In genomic region chr10:81135831-81136705, GRCm38 (mm10) we compare ENCODE assay signal across 8 mouse cellular contexts. TPM values are rescaled to one million over a fixed set of nuclear protein-coding genes. Genes with fewer than 3 reads are reported as not detected.
DNase-seq lines count a peak whose midpoint lies in the region; ATAC-seq and TF ChIP-seq lines count a peak whose summit lies in the region.

No protein-coding gene starts in this region.

- peak; percentile 52; the same call in 1 of the 2 replicates for TF ChIP-seq POLR2A in CH12.LX (IDR thresholded peaks at IDR 0.05; ENCODE audit: low read depth, low read length)
- peak; percentile 59; the same call in 1 of the 2 replicates for TF ChIP-seq POLR2A in lung, adult 2 months (IDR thresholded peaks at IDR 0.05; ENCODE audit: borderline replicate concordance, extremely low read depth, low read depth, low read length)

- H3K27ac ChIP-seq in CH12.LX (ENCODE audit: insufficient read depth, low read depth): peak overlapping the region; percentile 18; the same call in 1 of the 2 replicates
- H3K27ac ChIP-seq in forebrain, embryonic 11.5 days (ENCODE audit: low read depth, low read length): peak overlapping the region; percentile 91
- H3K27ac ChIP-seq in heart, embryonic 15.5 days: peak overlapping the region; percentile 99
- peak overlapping the region; percentile 98 for H3K27ac ChIP-seq in neural tube, embryonic 15.5 days (replicated peaks)

- peak overlapping the region; percentile 100 for H3K9ac ChIP-seq in CH12.LX (ENCODE audit: insufficient read depth, low read depth)
- peak overlapping the region; percentile 83 for H3K9ac ChIP-seq in forebrain, embryonic 11.5 days (ENCODE audit: low read length)
- peak overlapping the region; percentile 98 for H3K9ac ChIP-seq in heart, embryonic 15.5 days
- H3K9ac ChIP-seq in neural tube, embryonic 15.5 days (replicated peaks): peak overlapping the region; percentile 94

- H3K36me3 ChIP-seq in CH12.LX (replicated peaks in 1 of 2; ENCODE audit: control insufficient read depth in 1 of 2, insufficient read depth in 1 of 2, low read length in 1 of 2): peaks cover 0 to 11% of the 10 kb centered on the region in 2 experiments
- H3K36me3 ChIP-seq in forebrain, embryonic 11.5 days (ENCODE audit: control insufficient read depth, insufficient read depth, low read length): no peaks in the 10 kb centered on the region
- no peaks in the 10 kb centered on the region for H3K36me3 ChIP-seq in heart, embryonic 15.5 days
- no peaks in the 10 kb centered on the region for H3K36me3 ChIP-seq in neural tube, embryonic 15.5 days

- no peaks in the 10 kb centered on the region for H3K9me3 ChIP-seq in CH12.LX (replicated peaks; ENCODE audit: low read length)
- no peaks in the 10 kb centered on the region for H3K9me3 ChIP-seq in forebrain, embryonic 11.5 days (ENCODE audit: control insufficient read depth, low read length)
- no peaks in the 10 kb centered on the region for H3K9me3 ChIP-seq in heart, embryonic 15.5 days (replicated peaks)
- H3K9me3 ChIP-seq in neural tube, embryonic 15.5 days (replicated peaks): no peaks in the 10 kb centered on the region

- TF ChIP-seq EP300 in CH12.LX (IDR thresholded peaks at IDR 0.05; ENCODE audit: low read length): no peak

- TF ChIP-seq CTCF in CH12.LX (conservative IDR thresholded peaks at IDR 0.05 in 1 of 2, IDR thresholded peaks at IDR 0.05 in 1 of 2; ENCODE audit: low read depth in 2 of 2, low read length in 2 of 2): no peak
- TF ChIP-seq CTCF in lung, adult 2 months (IDR thresholded peaks at IDR 0.05; ENCODE audit: insufficient read depth, low read length): no peak

- peak overlapping the region; percentile 93 for H3K4me2 ChIP-seq in CH12.LX (ENCODE audit: insufficient read depth, low read depth, poor library complexity, severe bottlenecking)
- H3K4me2 ChIP-seq in forebrain, embryonic 11.5 days (ENCODE audit: low read depth, low read length, severe bottlenecking): peak overlapping the region; percentile 100
- H3K4me2 ChIP-seq in heart, embryonic 15.5 days: peak overlapping the region; percentile 93
- H3K4me2 ChIP-seq in neural tube, embryonic 15.5 days: peak overlapping the region; percentile 98

- dilution Hi-C loops in CH12.LX (cut with MboI; ENCODE audit: extremely low pct_ligation_motif_present, extremely low pct_unique_long_range_greater_than_20kb, low sequenced_read_pairs): no loop called here

- in situ Hi-C loops in CH12.LX (cut with MboI; ENCODE audit: low pct_ligation_motif_present, low pct_unique_long_range_greater_than_20kb, low sequenced_read_pairs): no loop called here

- H3K27me3 ChIP-seq in CH12.LX (replicated peaks): no peaks in the 10 kb centered on the region
- H3K27me3 ChIP-seq in forebrain, embryonic 11.5 days (ENCODE audit: control insufficient read depth, insufficient read depth, low read length): peaks cover 29% of the 10 kb centered on the region
- H3K27me3 ChIP-seq in heart, embryonic 15.5 days: no peaks in the 10 kb centered on the region
- H3K27me3 ChIP-seq in neural tube, embryonic 15.5 days (replicated peaks): peaks cover 36% of the 10 kb centered on the region

- DNase-seq in CH12.LX (ENCODE audit: extremely low read depth): peak; percentile 59
- peak; percentile 52 for DNase-seq in c-Kit-negative CD71-positive TER-119-positive erythroid progenitor cells, embryonic 14.5 days (ENCODE audit: low read depth, low spot score)
- peak; percentile 85 for DNase-seq in forebrain, embryonic 11.5 days (ENCODE audit: low spot score)
- DNase-seq in kidney, postnatal 25 days: peak; percentile 75 to 92
- peak; percentile 73 for DNase-seq in lung, adult 2 months
- DNase-seq in telencephalon, adult 2 months (ENCODE audit: low read depth, low spot score): peak; percentile 58

- H3K4me1 ChIP-seq in CH12.LX (ENCODE audit: control insufficient read depth in 1 of 2, insufficient read depth in 2 of 2): peaks cover 12 to 40% of the 10 kb centered on the region in 2 experiments
- peaks cover 23% of the 10 kb centered on the region for H3K4me1 ChIP-seq in forebrain, embryonic 11.5 days (replicated peaks; ENCODE audit: control insufficient read depth, insufficient read depth, low read length)
- peaks cover 51% of the 10 kb centered on the region for H3K4me1 ChIP-seq in heart, embryonic 15.5 days (replicated peaks)
- peaks cover 26% of the 10 kb centered on the region for H3K4me1 ChIP-seq in lung, adult 2 months (ENCODE audit: control insufficient read depth, insufficient read depth, low read length)
- H3K4me1 ChIP-seq in neural tube, embryonic 15.5 days: peaks cover 47% of the 10 kb centered on the region

- peaks cover 32% of the 10 kb centered on the region for H3K79me2 ChIP-seq in CH12.LX (replicated peaks; ENCODE audit: control insufficient read depth, extremely low read depth, insufficient read depth, poor library complexity, severe bottlenecking)

- peak overlapping the region; percentile 81 to 87 (median 81) for H3K4me3 ChIP-seq in CH12.LX (replicated peaks in 1 of 3; ENCODE audit: low read depth in 2 of 3, low read length in 2 of 3, poor library complexity in 1 of 3)
- H3K4me3 ChIP-seq in forebrain, embryonic 11.5 days (ENCODE audit: low read depth, low read length): peak overlapping the region; percentile 74
- H3K4me3 ChIP-seq in heart, embryonic 15.5 days: peak overlapping the region; percentile 98
- H3K4me3 ChIP-seq in lung, adult 2 months (replicated peaks; ENCODE audit: extremely low read depth, low read depth, low read length): peak overlapping the region; percentile 74
- H3K4me3 ChIP-seq in neural tube, embryonic 15.5 days (replicated peaks): peak overlapping the region; percentile 77

- no peak for TF ChIP-seq RAD21 in CH12.LX (IDR thresholded peaks at IDR 0.05; ENCODE audit: low read depth, low read length)

- 1% methylated on average over 78 of the region's 86 CpGs for WGBS in forebrain, embryonic 11.5 days
- WGBS in heart, embryonic 15.5 days: under 1% methylated on average over 85 of the region's 86 CpGs
- 2% methylated on average over 78 of the region's 86 CpGs for WGBS in lung, adult 2 months
- WGBS in neural tube, embryonic 15.5 days: under 1% methylated on average over 86 of the region's 86 CpGs

- peak; percentile 16 for ATAC-seq in forebrain, embryonic 11.5 days (replicated peaks; ENCODE audit: low FRiP score)
- peak; percentile 37 for ATAC-seq in heart, embryonic 15.5 days (replicated peaks; ENCODE audit: insufficient number of reproducible peaks, insufficient read depth, low FRiP score, low read depth)
- ATAC-seq in neural tube, embryonic 15.5 days (ENCODE audit: low FRiP score): peak; percentile 39; the same call in 1 of the 2 replicates

TF ChIP-seq in CH12.LX, 34 proteins besides CTCF, POLR2A, EP300 and RAD21 (continues in another document):
- TF ChIP-seq CHD1 (IDR thresholded peaks at IDR 0.05; ENCODE audit: low read depth, low read length): peak; percentile 29; the same call in 1 of the 2 replicates
- TF ChIP-seq UBTF (IDR thresholded peaks at IDR 0.05; ENCODE audit: low read depth, low read length): peak; percentile 52; the same call in 1 of the 2 replicates
- TF ChIP-seq MXI1 (IDR thresholded peaks at IDR 0.05; ENCODE audit: low read depth, low read length): peak; percentile 67; the same call in 1 of the 2 replicates
- TF ChIP-seq ZMIZ1 (IDR thresholded peaks at IDR 0.05; ENCODE audit: low read depth, low read length): no peak

RNA-seq across cellular contexts. Expression of gene Zbtb7a, which starts 1.0 kb away (rescaled TPM):
- total RNA-seq in CH12.LX (2012; rRNA removed) (15.3 and 18.2 TPM in 2 replicates), CH12.LX (2014; rRNA removed) (3.0 TPM in 2 replicates)
- polyA plus RNA-seq in CH12.LX (2012; ENCODE audit: insufficient read length, low read depth): 20.1 and 21.3 TPM in 2 replicates
- polyA plus RNA-seq in forebrain, embryonic 11.5 days (2014; fragmentation: Nextera tagmentation; extraction: Ambion mirVana): 8.8 and 10.1 TPM in 2 replicates
- polyA plus RNA-seq in heart, embryonic 15.5 days (2015; fragmentation: Nextera tagmentation; extraction: Ambion mirVana): 25.6 and 31.0 TPM in 2 replicates
- 66.7 and 83.6 TPM in 2 replicates for polyA plus RNA-seq in lung, adult 2 months (2012; rRNA removed)
- 14.8 and 21.0 TPM in 2 replicates for polyA plus RNA-seq in neural tube, embryonic 15.5 days (2015; fragmentation: Nextera tagmentation; extraction: Ambion mirVana)

RNA-seq across cellular contexts. Expression of gene Map2k2, which starts 30.4 kb away (rescaled TPM):
- total RNA-seq in CH12.LX (2012; rRNA removed) (127 and 146 TPM in 2 replicates), CH12.LX (2014; rRNA removed) (67.2 and 79.2 TPM in 2 replicates)
- 120 and 130 TPM in 2 replicates for polyA plus RNA-seq in CH12.LX (2012; ENCODE audit: insufficient read length, low read depth)
- 212 and 232 TPM in 2 replicates for polyA plus RNA-seq in forebrain, embryonic 11.5 days (2014; fragmentation: Nextera tagmentation; extraction: Ambion mirVana)
- polyA plus RNA-seq in heart, embryonic 15.5 days (2015; fragmentation: Nextera tagmentation; extraction: Ambion mirVana): 130 and 153 TPM in 2 replicates
- polyA plus RNA-seq in lung, adult 2 months (2012; rRNA removed): 147 and 176 TPM in 2 replicates
- polyA plus RNA-seq in neural tube, embryonic 15.5 days (2015; fragmentation: Nextera tagmentation; extraction: Ambion mirVana): 227 and 241 TPM in 2 replicates

RNA-seq across cellular contexts. Expression of gene Pias4, which starts 31.7 kb away (rescaled TPM):
- 24.3 and 26.6 TPM in 2 replicates for total RNA-seq in CH12.LX (2012; rRNA removed)
- 13.6 and 15.3 TPM in 2 replicates for total RNA-seq in CH12.LX (2014; rRNA removed)
- 26.5 and 33.5 TPM in 2 replicates for polyA plus RNA-seq in CH12.LX (2012; ENCODE audit: insufficient read length, low read depth)
- 54.0 and 65.0 TPM in 2 replicates for polyA plus RNA-seq in forebrain, embryonic 11.5 days (2014; fragmentation: Nextera tagmentation; extraction: Ambion mirVana)
- polyA plus RNA-seq in heart, embryonic 15.5 days (2015; fragmentation: Nextera tagmentation; extraction: Ambion mirVana): 29.1 and 41.6 TPM in 2 replicates
- 33.0 and 40.0 TPM in 2 replicates for polyA plus RNA-seq in lung, adult 2 months (2012; rRNA removed)
- 52.8 and 57.3 TPM in 2 replicates for polyA plus RNA-seq in neural tube, embryonic 15.5 days (2015; fragmentation: Nextera tagmentation; extraction: Ambion mirVana)

RNA-seq across cellular contexts. Expression of gene Creb3l3, which starts 37.4 kb away (rescaled TPM):
- not detected in 2 replicates for total RNA-seq in CH12.LX (2012; rRNA removed)
- not detected in 2 replicates for total RNA-seq in CH12.LX (2014; rRNA removed)
- 0.13 TPM in 1 of 2 replicates, not detected in the other for polyA plus RNA-seq in CH12.LX (2012; ENCODE audit: insufficient read length, low read depth)
- 0.33 and 0.49 TPM in 2 replicates for polyA plus RNA-seq in forebrain, embryonic 11.5 days (2014; fragmentation: Nextera tagmentation; extraction: Ambion mirVana)
- 0.48 and 0.99 TPM in 2 replicates for polyA plus RNA-seq in heart, embryonic 15.5 days (2015; fragmentation: Nextera tagmentation; extraction: Ambion mirVana)
- polyA plus RNA-seq in lung, adult 2 months (2012; rRNA removed): 0.15 and 0.47 TPM in 2 replicates
- polyA plus RNA-seq in neural tube, embryonic 15.5 days (2015; fragmentation: Nextera tagmentation; extraction: Ambion mirVana): 0.38 and 0.56 TPM in 2 replicates

RNA-seq across cellular contexts. Expression of gene Eef2, which starts 40.4 kb away (rescaled TPM):
- total RNA-seq in CH12.LX (2012; rRNA removed) (3,382 and 4,660 TPM in 2 replicates), CH12.LX (2014; rRNA removed) (1,528 and 1,752 TPM in 2 replicates)
- polyA plus RNA-seq in CH12.LX (2012; ENCODE audit: insufficient read length, low read depth): 2,532 and 2,649 TPM in 2 replicates
- polyA plus RNA-seq in forebrain, embryonic 11.5 days (2014; fragmentation: Nextera tagmentation; extraction: Ambion mirVana): 467 and 501 TPM in 2 replicates
- 350 and 441 TPM in 2 replicates for polyA plus RNA-seq in heart, embryonic 15.5 days (2015; fragmentation: Nextera tagmentation; extraction: Ambion mirVana)
- polyA plus RNA-seq in lung, adult 2 months (2012; rRNA removed): 1,377 and 1,420 TPM in 2 replicates
- 493 and 549 TPM in 2 replicates for polyA plus RNA-seq in neural tube, embryonic 15.5 days (2015; fragmentation: Nextera tagmentation; extraction: Ambion mirVana)

Comparison
In these comparisons a context has a peak if more than half of its experiments do, and no peak if none do; other contexts are left out.
1. Peak in every context shown above with its lines: DNase-seq, ATAC-seq, H3K4me3 ChIP-seq and H3K27ac ChIP-seq.
2. H3K27ac ChIP-seq: peak in every context shown above with its lines; median percentile 99 in heart, embryonic 15.5 days; 98 in neural tube, embryonic 15.5 days; 91 in forebrain, embryonic 11.5 days; 18 in CH12.LX.